Mouse (Mus musculus): ENCODE results near the gene Fxr1.
A peak's percentile ranks its signal among the peaks of the same experiment; 100 is the strongest.
"Not testable (repeated sequence)": the region's sequence is repeated elsewhere in the genome, so short reads cannot be mapped to it uniquely, and the experiment has no call there.

Gene Fxr1

DNA sequence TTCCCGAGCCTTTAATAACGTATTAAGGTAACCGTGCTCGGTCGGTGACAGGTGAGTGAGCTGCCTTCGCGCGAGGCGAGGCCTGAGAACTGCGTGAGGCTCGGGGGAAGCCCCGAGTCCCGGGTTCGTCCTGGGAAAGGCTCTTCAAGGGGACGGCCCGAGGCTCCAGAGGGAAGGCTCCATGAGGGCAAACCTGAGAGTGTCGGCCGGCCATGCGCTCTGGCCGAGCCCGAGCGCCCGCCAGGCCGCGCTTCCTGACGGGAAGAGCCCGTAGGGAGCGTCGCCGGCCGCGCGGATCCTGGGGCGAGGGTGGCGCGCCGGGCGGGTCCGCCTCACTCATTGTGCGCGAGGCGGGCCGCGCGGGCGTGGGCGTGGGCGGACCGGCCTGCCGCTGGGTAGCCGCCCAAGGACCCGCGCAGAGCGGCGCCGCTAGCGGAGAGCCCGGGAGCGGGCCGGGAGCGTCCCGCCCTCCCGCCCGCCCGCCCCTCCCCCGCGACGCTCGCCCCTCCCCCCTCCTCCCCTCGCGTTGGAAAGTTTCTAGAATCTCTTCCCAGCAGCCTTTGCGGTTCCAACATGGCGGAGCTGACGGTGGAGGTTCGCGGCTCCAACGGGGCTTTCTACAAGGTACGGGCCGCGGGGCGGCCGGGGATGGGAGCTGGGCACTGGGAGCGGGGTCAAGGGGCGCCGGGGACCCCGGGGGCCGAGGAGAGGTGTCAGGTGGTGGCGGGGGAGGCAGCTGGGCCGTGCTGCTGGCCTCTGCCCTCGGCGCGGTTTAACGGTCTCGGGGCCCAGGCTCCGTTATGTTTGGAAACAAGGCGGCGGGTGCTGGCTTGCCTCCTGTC, at the start of gene Fxr1:
Gene Fxr1, plus strand, starts transcription at position 404 of the 842 bp plus-strand sequence.
- Histone ChIP-seq H3K36me3 (ENCODE audit: insufficient read depth, low read length) (peaks cover 17% of the 10 kb centered on the region), H3K4me3 (replicated peaks; ENCODE audit: low read length) (peak within 1 kb of the TSS; percentile 93), H3K27me3 (ENCODE audit: insufficient read depth, low read length) (no peaks in the 10 kb centered on the region), H3K4me1 (replicated peaks; ENCODE audit: low read depth, low read length) (peaks cover 58% of the 10 kb centered on the region), H3K9me3 (ENCODE audit: low read length) (peaks cover 15% of the 10 kb centered on the region)
- TF ChIP-seq NANOG (IDR thresholded peaks at IDR 0.05; ENCODE audit: borderline replicate concordance, low read length) (no peak), CTCF (conservative IDR thresholded peaks at IDR 0.05; ENCODE audit: low read length) (no peak), POU5F1 (IDR thresholded peaks at IDR 0.05; ENCODE audit: borderline replicate concordance, low read length) (no peak)

DNA sequence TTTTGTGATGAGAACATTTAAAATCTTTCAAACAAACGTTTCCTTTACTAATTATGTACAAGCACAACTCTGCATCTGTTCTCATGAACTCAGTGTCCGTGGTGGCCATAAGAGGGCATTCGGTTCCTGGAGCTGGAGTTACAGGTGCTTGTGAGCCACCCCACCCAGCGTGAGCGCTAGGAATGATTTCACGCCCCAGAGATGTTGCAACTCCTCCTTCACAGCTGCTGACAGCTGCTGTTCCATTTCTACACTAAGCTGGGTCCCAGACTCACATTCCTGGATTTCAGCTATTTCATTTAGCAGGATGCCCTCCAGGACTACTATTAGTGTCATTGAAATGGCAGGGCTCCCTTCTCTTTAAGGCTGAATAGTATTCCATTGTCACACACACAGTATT, 40.3 kb upstream of the Fxr1 start:
- Histone ChIP-seq H3K9me3 (ENCODE audit: low read length) (no peaks in the 10 kb centered on the region), H3K36me3 (ENCODE audit: insufficient read depth, low read length) (no peaks in the 10 kb centered on the region), H3K4me1 (replicated peaks; ENCODE audit: low read depth, low read length) (no peaks in the 10 kb centered on the region; the same call in 1 of the 2 replicates), H3K27me3 (ENCODE audit: insufficient read depth, low read length) (no peaks in the 10 kb centered on the region), H3K4me3 (replicated peaks; ENCODE audit: low read length) (no peak overlapping the region)
- TF ChIP-seq CTCF (conservative IDR thresholded peaks at IDR 0.05; ENCODE audit: low read length) (no peak), NANOG (IDR thresholded peaks at IDR 0.05; ENCODE audit: borderline replicate concordance, low read length) (no peak), POU5F1 (IDR thresholded peaks at IDR 0.05; ENCODE audit: borderline replicate concordance, low read length) (no peak)

DNA sequence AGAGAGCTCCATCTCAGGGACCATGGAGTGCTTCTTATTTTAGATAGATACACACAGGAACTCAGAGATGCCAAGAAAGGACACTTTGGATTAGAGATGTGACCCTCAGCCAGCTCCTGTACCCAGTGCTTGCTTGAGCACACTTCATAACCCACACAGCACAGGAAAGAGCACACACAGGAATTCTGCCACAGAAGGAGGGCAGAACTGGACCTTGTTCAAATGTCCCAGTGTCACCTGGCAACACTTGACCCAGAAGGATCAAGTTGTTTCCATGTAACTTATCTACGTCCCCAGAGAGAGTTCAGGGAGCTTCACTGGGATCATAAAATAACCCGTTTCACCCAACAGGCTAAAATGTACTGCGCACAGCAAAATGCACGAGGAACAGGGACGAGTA, 37.0 kb upstream of the Fxr1 start:
- Histone ChIP-seq H3K27me3 (ENCODE audit: insufficient read depth, low read length) (no peaks in the 10 kb centered on the region), H3K4me1 (replicated peaks; ENCODE audit: low read depth, low read length) (peaks cover 5% of the 10 kb centered on the region), H3K9me3 (ENCODE audit: low read length) (no peaks in the 10 kb centered on the region), H3K36me3 (ENCODE audit: insufficient read depth, low read length) (no peaks in the 10 kb centered on the region), H3K4me3 (replicated peaks; ENCODE audit: low read length) (no peak overlapping the region)
- no peak for TF ChIP-seq CTCF (conservative IDR thresholded peaks at IDR 0.05; ENCODE audit: low read length)
- TF ChIP-seq POU5F1 (IDR thresholded peaks at IDR 0.05; ENCODE audit: borderline replicate concordance, low read length): no peak
- no peak for TF ChIP-seq NANOG (IDR thresholded peaks at IDR 0.05; ENCODE audit: borderline replicate concordance, low read length)

DNA sequence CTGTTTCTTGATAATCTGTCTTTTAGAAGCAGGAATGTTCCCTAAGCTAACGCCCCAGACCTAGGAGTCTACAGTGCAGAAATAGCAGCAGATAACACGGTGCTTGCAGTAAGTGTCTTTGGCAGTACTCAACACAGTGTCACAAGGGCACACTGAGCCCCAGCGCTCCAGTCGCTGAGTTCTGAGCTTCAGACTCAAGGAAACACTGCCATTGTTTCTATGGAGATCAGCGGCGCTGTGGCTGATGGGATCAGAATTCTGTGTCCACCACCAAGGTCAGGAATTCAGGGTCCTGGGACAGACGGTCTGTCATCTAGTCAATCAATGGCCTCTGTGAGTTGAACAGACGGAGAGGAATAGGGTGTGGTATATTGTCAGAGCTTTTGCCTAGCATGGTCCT, 30.4 kb upstream of the Fxr1 start:
- Histone ChIP-seq H3K4me3 (replicated peaks; ENCODE audit: low read length) (peak overlapping the region; percentile 65), H3K9me3 (ENCODE audit: low read length) (no peaks in the 10 kb centered on the region), H3K27me3 (ENCODE audit: insufficient read depth, low read length) (no peaks in the 10 kb centered on the region), H3K4me1 (replicated peaks; ENCODE audit: low read depth, low read length) (peaks cover 59% of the 10 kb centered on the region), H3K36me3 (ENCODE audit: insufficient read depth, low read length) (no peaks in the 10 kb centered on the region)
- TF ChIP-seq NANOG (IDR thresholded peaks at IDR 0.05; ENCODE audit: borderline replicate concordance, low read length): no peak
- TF ChIP-seq POU5F1 (IDR thresholded peaks at IDR 0.05; ENCODE audit: borderline replicate concordance, low read length): no peak
- TF ChIP-seq CTCF (conservative IDR thresholded peaks at IDR 0.05; ENCODE audit: low read length): no peak

DNA sequence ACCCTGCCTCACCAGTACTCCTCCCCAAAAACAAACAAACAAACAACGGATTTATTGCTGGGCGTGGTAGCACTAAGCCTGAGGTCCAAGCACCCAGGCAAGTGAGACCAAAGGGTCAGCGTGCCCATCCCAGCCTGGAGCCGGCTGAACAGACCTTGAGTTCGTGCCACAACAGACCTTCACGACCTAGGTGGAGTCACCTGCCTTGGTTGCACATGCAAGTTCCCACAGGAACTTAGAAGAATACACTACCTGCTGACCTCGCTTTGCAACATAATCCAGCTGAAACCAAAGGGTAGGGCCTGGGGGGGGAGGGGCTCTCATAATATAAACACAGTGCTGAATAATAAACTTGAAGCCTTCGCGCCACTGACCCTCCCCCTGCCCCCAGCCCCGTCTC, 29.3 kb upstream of the Fxr1 start:
- H3K4me3 ChIP-seq (replicated peaks; ENCODE audit: low read length): peak overlapping the region; percentile 65
- no peaks in the 10 kb centered on the region for H3K27me3 ChIP-seq (ENCODE audit: insufficient read depth, low read length)
- no peaks in the 10 kb centered on the region for H3K9me3 ChIP-seq (ENCODE audit: low read length)
- H3K4me1 ChIP-seq (replicated peaks; ENCODE audit: low read depth, low read length): peaks cover 64% of the 10 kb centered on the region
- H3K36me3 ChIP-seq (ENCODE audit: insufficient read depth, low read length): no peaks in the 10 kb centered on the region
- TF ChIP-seq NANOG (IDR thresholded peaks at IDR 0.05; ENCODE audit: borderline replicate concordance, low read length) (no peak), CTCF (conservative IDR thresholded peaks at IDR 0.05; ENCODE audit: low read length) (no peak), POU5F1 (IDR thresholded peaks at IDR 0.05; ENCODE audit: borderline replicate concordance, low read length) (no peak)

DNA sequence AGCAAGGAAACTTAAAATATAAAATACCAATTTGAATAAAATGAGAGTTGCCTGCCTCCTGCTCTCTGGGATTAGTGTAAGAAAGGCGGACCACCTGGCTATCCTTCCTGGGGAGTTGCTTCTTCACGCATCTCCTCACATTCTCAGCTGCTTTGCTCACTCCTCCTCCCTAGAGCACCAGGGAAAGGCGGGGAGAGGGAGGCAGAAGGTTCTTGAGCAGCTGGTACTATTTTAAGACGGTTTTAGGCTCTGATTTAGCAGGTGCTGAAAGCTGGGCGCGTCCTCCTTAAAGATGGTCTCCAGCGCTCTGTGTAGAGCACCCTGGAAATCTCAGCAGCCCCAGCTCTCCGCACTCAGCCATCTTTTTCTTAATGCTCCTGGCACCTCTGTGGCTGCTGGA, 28.8 kb upstream of the Fxr1 start:
- Histone ChIP-seq H3K36me3 (ENCODE audit: insufficient read depth, low read length) (no peaks in the 10 kb centered on the region), H3K4me3 (replicated peaks; ENCODE audit: low read length) (peak overlapping the region; percentile 65), H3K4me1 (replicated peaks; ENCODE audit: low read depth, low read length) (peaks cover 65% of the 10 kb centered on the region), H3K9me3 (ENCODE audit: low read length) (no peaks in the 10 kb centered on the region), H3K27me3 (ENCODE audit: insufficient read depth, low read length) (no peaks in the 10 kb centered on the region)
- no peak for TF ChIP-seq POU5F1 (IDR thresholded peaks at IDR 0.05; ENCODE audit: borderline replicate concordance, low read length)
- TF ChIP-seq CTCF (conservative IDR thresholded peaks at IDR 0.05; ENCODE audit: low read length): no peak
- no peak for TF ChIP-seq NANOG (IDR thresholded peaks at IDR 0.05; ENCODE audit: borderline replicate concordance, low read length)

DNA sequence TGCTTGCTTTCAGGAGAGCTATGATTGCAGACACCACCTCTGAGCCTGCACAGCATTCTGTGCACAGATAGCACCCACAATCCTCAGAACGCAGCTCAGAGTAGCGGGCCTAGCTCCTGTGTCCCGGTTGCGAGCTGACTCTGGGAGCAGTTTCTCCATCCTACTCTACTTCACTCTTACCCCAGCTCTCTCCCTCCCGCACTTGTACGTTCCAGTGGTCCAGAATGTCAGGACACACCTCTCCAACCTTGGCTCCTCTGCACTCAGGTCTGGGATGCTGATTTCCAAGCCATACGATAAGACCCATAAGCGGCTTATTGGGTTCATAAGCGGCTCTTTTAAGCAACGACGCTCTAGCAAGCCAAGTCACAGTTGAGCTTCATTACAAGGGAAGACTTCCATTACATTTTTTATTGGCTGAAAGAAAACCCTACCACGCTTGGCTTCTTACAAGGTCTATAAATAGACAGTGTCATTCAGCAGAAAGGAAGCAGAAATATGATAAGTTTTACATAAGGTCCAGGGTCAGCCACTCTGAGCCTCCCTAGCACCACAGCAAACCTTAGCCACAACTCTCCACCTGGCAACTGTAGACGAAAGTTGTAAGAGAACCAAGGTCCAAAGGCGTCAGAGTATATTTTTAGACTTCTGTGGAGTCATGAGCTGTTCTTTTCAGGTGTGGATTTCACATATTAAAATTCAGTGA, 26.2 kb upstream of the Fxr1 start:
- no peaks in the 10 kb centered on the region for H3K9me3 ChIP-seq (ENCODE audit: low read length)
- peak overlapping the region; percentile 30; the same call in 1 of the 2 replicates for H3K4me3 ChIP-seq (replicated peaks; ENCODE audit: low read length)
- TF ChIP-seq POU5F1 (IDR thresholded peaks at IDR 0.05; ENCODE audit: borderline replicate concordance, low read length) (no peak), CTCF (conservative IDR thresholded peaks at IDR 0.05; ENCODE audit: low read length) (no peak), NANOG (IDR thresholded peaks at IDR 0.05; ENCODE audit: borderline replicate concordance, low read length) (no peak)
- no peaks in the 10 kb centered on the region for H3K27me3 ChIP-seq (ENCODE audit: insufficient read depth, low read length)
- no peaks in the 10 kb centered on the region for H3K36me3 ChIP-seq (ENCODE audit: insufficient read depth, low read length)
- H3K4me1 ChIP-seq (replicated peaks; ENCODE audit: low read depth, low read length): peaks cover 60% of the 10 kb centered on the region

DNA sequence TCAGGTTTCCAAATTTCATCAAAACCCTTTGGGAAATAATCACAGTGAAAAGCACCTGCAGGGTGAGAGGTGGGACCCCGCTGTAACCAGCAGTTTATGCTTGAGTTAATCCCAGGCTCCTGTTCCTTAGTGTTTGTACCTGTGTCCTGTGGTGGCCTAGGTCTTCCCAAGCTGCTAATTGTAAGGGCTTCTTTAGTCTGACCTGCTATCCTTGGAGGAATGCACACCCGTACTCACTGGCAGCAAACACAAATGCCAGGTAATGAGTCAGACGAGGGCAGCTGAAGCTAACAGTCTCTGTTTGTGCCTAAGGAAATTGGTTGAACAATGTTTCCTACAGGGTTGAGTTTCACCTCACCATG, 25.6 kb upstream of the Fxr1 start:
- TF ChIP-seq CTCF (conservative IDR thresholded peaks at IDR 0.05; ENCODE audit: low read length) (no peak), POU5F1 (IDR thresholded peaks at IDR 0.05; ENCODE audit: borderline replicate concordance, low read length) (no peak), NANOG (IDR thresholded peaks at IDR 0.05; ENCODE audit: borderline replicate concordance, low read length) (no peak)
- H3K9me3 ChIP-seq (ENCODE audit: low read length): no peaks in the 10 kb centered on the region
- no peaks in the 10 kb centered on the region for H3K27me3 ChIP-seq (ENCODE audit: insufficient read depth, low read length)

DNA sequence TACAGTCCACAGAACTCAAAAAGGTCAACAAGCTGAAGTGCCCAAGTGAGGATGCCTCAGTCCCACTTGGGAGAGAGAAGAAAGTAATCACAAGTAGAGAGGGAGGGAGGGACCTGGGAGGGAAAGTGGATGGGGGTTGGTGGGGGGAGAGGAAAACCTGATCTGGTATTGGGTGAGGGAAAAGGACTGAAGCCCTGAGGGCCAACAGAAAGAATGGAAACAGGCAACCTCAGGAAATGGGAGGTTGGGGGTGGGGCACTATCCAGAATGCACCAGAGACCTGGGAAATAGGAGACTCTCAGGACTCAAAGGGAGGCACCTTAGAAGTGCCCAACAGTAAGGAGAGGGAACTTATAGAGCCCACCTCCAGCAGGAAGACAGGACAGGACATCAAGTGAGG, 18.1 kb upstream of the Fxr1 start:
- not testable (repeated sequence) for H3K36me3 ChIP-seq (ENCODE audit: insufficient read depth, low read length); H3K27me3 ChIP-seq (ENCODE audit: insufficient read depth, low read length); H3K4me3 ChIP-seq (replicated peaks; ENCODE audit: low read length); H3K9me3 ChIP-seq (ENCODE audit: low read length)
- peaks cover 60% of the 10 kb centered on the region for H3K4me1 ChIP-seq (replicated peaks; ENCODE audit: low read depth, low read length)

More for the DNA sequence above, 25.6 kb upstream of the Fxr1 start:
- Histone ChIP-seq H3K4me3 (replicated peaks; ENCODE audit: low read length) (no peak overlapping the region; the same call in 1 of the 2 replicates), H3K36me3 (ENCODE audit: insufficient read depth, low read length) (no peaks in the 10 kb centered on the region), H3K4me1 (replicated peaks; ENCODE audit: low read depth, low read length) (peaks cover 54% of the 10 kb centered on the region)
